Mouse (Mus musculus): ENCODE results near the gene Ssh2.
A peak's percentile ranks its signal among the peaks of the same experiment; 100 is the strongest.

The Ssh2 gene

DNA sequence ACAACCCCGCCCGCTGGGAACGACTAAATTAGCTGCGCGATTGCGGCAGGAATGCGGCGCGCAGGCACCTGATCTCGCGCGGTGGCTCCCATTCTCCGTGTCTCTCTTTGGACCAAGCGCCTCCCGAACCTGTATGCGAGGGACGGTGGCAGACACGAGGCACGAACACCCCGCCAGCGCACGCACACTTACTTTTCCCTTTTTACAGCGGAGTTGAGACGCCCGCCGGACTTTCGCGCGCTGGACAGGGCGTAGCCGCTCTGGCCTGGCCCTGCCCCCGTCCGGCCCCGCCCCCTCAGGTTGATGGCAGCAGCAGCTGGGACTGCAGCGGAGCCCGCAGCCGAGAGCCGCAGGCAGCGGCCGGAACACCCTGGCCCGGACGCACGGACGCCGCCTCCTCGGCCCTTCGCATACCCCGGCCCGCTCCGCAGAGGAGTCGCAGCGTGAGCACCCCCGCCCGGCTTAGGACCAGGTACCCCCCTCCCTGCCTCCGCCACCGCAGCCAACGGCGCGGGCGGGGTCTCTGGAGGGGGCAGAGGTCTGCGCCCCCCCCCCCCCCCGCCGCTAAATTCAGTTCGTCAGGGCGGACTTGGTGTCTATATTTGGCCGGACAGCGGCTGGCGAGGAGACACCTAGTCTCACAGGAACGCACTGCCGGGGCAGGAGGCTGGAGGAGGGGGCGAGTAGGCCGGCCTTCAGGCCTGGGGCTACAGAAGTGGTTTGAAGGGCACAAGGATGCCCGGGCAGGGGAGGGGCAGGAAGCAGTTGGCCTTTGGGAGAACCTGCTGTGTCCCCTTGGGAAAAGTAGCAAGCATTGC is 246.4 kb downstream of the Ssh2 start, which contains the start of gene Coro6:
Gene Coro6 (plus strand): TSS at position 129 of the 818 bp plus-strand sequence.
- no peak for DNase-seq (ENCODE audit: low read depth, low spot score)

DNA sequence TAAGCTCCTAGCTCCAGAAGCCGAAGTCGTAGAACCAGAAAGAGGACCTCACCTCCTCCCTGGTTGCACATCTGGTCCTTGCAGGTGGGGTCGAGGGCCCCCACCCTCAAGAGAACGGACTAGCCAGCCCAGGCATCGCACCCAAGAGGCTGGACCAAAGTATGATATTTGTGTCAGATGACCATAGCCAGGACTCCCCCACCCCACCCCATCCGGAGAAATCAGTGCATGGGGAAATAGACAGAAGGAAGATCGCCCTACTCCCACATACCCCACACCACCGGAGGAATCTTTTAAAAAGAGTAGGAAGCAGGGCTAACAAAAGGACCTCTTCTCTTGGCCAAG is 247.0 kb downstream of the Ssh2 start:
- DNase-seq (ENCODE audit: low read depth, low spot score), result no peak

DNA sequence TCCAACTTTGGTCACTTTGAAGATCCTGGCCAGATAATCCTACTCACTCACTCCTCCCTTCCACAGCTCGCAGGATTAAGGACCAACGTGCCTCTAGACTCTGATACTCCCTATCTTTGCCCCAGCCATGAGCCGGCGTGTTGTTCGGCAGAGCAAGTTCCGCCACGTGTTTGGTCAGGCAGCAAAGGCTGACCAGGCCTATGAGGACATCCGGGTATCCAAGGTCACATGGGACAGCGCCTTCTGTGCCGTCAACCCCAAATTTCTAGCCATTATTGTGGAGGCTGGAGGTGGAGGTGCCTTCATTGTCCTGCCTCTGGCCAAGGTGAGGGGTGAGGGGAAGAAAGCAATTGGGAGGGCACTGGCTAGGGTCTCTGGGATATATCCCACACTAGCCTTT is 247.7 kb downstream of the Ssh2 start:
- no peak for DNase-seq (ENCODE audit: low read depth, low spot score)

DNA sequence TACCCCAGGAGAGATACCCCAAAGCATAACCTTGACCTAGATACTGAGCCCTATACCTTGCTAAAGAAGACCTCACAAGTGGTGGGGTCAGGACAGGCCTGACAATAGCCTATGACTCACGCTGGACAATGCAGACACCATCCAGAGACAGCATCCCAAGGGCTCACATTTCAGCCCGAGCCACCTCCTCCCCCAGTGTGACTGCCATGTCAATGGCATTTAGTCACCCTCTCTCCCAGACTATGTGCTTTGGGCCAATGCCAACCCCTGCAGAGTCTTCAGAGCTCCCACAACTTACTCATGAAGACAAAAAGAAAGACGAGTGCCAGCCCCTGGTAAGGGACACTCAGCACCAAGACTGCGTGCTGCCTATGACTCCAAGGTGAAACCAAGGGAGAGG is 248.6 kb downstream of the Ssh2 start:
- peak; percentile 80 for DNase-seq (ENCODE audit: low read depth, low spot score)

GRCm38 (mm10) chr11:77465111-77465510 is 249.0 kb downstream of the Ssh2 start:
- no peak for DNase-seq (ENCODE audit: low read depth, low spot score)

GRCm38 (mm10) chr11:77466544-77466943 is 250.5 kb downstream of the Ssh2 start:
- no peak for DNase-seq (ENCODE audit: low read depth, low spot score)

DNA sequence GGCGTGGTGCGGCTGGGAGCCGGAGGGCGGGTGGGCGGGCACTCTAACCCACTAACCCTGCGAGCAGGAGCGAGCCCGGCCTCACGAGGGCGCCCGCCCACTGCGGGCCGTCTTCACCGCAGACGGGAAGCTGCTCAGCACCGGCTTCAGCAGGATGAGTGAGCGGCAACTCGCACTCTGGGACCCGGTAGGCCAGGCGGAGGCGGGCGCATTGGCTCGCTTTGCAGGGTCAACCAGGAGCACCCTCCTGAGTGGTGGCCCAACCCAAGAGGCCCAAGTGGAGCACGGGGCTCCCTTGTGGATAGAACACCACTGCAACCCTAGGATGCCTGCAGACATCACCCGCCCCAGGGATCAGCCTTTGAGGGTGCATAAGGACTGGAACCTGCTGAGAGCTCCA is 251.1 kb downstream of the Ssh2 start:
- no peak for DNase-seq (ENCODE audit: low read depth, low spot score)

DNA sequence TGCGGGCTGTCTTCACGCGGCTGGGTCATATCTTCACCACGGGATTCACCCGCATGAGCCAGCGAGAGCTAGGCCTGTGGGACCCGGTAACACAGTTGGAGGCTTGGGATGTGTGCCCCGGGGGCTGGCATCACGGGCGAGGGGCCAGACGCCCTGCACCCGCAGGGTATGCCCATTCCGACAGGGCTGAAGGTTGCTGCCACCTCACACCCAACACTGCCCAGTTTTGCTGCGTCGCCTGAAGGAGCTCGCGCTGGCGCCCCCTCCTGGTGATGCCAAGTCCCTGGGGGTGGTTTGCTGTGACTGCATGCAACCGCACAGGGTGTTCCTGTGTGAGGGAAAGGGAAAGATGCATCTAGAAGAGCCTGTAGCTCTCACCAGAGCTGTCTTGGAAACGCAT is 251.7 kb downstream of the Ssh2 start:
- DNase-seq (ENCODE audit: low read depth, low spot score), result peak; percentile 33

DNA sequence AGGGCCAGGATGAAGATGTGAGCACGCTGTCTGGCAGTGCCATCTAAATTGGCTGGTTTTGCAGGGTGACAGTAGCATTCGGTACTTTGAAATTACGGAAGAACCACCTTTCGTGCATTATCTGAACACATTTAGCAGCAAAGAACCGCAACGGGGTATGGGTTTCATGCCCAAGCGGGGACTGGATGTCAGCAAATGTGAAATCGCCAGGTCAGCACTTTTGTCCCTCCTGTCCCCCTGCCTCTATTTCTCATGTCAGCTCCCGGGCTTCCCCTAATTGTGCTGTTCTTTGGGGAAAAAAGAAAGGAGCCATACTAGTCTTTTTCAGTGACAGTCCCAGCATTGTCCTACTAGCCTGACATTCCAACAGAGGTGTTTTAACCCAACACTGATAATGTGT is 252.3 kb downstream of the Ssh2 start:
- DNase-seq (ENCODE audit: low read depth, low spot score), result no peak

DNA sequence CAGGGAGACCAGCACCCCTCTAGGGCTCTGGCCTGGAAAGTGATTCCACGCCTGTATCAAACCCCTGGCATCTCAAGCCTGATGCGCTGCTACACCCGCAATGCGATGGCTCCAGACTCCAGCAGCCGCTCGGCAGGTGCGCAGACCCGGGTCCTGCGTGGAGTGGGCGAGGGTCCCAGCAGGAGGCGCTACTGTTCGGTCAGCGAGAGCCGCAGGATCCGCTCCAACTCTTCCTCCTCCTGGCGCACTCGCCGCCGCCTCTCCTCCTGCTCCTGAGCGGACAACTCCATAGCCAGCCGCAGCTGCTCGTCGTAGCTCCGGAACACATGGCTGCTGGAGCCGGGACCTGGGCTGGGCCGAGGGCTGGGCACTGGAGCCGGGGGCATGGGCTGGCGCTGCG is 255.3 kb downstream of the Ssh2 start:
- no peak for DNase-seq (ENCODE audit: low read depth, low spot score)

DNA sequence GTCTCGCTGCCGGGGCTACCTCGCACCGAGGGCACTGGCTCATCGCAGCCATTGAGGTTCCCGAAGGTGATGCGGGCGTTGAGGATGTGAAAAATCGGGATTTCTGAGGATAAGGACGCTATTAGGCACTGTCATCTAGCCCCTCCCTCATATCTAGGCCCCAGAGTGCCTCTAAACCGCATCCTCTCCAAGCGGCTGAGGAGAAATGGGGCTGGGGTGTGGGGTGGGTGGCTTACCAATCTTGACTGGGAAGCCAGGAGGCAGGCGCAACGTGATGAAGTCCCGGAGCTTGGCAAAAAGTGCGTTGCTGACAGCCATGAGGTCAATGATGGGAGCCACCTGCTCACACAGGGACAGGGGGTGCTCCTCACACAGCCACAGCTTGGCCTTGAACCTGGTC is 256.7 kb downstream of the Ssh2 start:
- no peak for DNase-seq (ENCODE audit: low read depth, low spot score)

DNA sequence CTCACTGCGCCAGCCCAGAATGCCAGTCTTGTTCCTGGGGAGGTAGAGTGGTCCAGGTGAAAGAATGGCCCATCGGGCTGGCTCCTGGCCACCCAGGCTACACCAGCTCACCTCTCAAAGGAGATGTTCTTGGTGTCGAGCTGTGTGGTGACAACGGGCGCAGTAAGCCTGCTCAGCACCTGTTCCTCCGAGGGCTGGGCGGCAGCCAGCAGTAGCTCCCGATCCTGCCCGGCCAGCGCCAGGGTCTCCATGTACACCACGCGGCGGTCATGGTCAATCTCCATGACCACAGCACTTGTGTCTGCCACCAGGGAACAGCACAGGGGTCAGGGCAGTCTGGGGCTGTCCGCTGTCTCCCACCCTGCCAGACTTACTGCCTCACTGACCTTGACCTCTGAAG is 260.1 kb downstream of the Ssh2 start:
- no peak for DNase-seq (ENCODE audit: low read depth, low spot score)

DNA sequence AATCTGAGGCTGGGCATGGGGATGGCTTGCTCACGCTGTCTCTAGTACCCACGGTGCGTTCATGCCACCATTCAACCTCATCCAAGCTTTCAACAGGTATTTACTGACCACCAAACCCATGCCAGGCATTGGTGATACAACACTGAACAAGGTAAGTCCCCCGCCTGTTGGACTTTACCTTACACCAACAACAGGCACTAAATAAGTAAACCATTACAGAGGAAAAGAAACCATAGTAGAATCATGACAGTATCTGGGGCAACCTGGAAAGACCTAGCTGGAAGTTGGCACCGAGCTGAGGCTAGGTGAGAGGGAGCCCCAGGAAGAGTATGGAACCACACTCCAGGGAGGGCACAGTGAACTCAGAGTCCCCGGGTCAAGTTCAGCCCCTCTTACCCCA is 260.8 kb downstream of the Ssh2 start:
- DNase-seq (ENCODE audit: low read depth, low spot score), result no peak

DNA sequence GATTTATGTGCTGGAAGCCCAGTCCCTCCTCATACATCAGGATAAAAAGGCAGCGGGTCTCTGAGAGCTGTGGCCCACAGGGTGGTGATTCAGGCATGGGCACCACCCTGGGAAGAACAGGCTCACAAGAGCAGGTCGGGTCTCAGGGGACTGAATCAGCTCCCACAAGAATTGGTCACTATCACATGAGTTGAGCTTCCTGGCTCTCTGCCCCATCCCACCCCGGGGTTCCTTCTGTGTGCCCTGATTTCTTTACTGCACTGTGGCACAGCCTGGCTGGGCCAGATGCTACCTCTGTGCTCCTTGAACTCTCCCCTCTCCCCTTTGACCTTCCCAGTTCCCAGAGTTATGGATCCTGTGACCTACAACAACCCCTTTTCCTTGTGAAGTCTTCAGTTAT is 267.0 kb downstream of the Ssh2 start:
- peak; percentile 51 for DNase-seq (ENCODE audit: low read depth, low spot score)

- no peak for DNase-seq (ENCODE audit: low read depth, low spot score)
Observed at GRCm38 (mm10) chr11:77483510-77484255, 267.6 kb downstream of the Ssh2 start.

GRCm38 (mm10) chr11:77485229-77485628 is 269.1 kb downstream of the Ssh2 start:
- DNase-seq (ENCODE audit: low read depth, low spot score), result no peak

GRCm38 (mm10) chr11:77486798-77487197 is 270.7 kb downstream of the Ssh2 start:
- no peak for DNase-seq (ENCODE audit: low read depth, low spot score)

GRCm38 (mm10) chr11:77488771-77489581 is 272.9 kb downstream of the Ssh2 start:
- no peak for DNase-seq (ENCODE audit: low read depth, low spot score)

- DNase-seq (ENCODE audit: low read depth, low spot score), result peak; percentile 73
Observed at GRCm38 (mm10) chr11:77489591-77490235, 273.6 kb downstream of the Ssh2 start, which contains the start of gene Ankrd13b. Ankrd13b (minus strand) TSS chr11:77489678.

GRCm38 (mm10) chr11:77490451-77490850 is 274.4 kb downstream of the Ssh2 start:
- DNase-seq (ENCODE audit: low read depth, low spot score), result no peak

DNA sequence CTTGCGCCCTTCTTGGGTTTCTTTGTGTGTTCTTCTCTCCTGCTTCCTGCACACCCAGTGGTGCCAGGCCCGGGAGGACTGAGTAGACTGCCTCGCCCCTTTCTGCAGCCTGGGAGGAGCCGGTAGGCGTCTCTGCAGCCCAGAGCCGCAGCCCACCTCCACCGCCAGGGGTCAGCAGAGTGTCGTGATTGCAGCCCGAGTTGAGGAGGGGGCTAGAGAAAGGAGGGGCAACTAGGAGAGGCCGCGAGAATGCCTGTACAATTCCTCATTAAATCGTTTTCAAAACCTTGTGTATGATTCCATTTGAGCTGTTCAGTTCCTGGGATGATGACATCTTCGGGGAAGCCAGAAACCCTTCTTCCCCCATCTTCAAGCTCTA is 275.0 kb downstream of the Ssh2 start:
- peak; percentile 91 for DNase-seq (ENCODE audit: low read depth, low spot score)
